Mouse (Mus musculus) embryonic facial prominence, embryonic 12.5 days (tissue): ENCODE results near the gene Gm21981. TPM values are rescaled to one million over a fixed set of nuclear protein-coding genes. Genes with fewer than 3 reads are reported as not detected.
A peak's percentile ranks its signal among the peaks of the same experiment; 100 is the strongest.

ENCODE experiments used
- ATAC-seq: fragments of 200-750 bp; cut with Nextera tagmentation; 2 replicates; pipeline ENCODE4 v1.8.0; 2017; ENCODE audit not compliant: insufficient number of reproducible peaks, insufficient read depth, low FRiP score, low TSS enrichment
- H3K27ac ChIP-seq: fragments of 300-500 bp; sonication (generic); 2 replicates; pipeline ENCODE4 v1.5.1; 2016; ENCODE audit warnings: mild to moderate bottlenecking
- H3K27me3 ChIP-seq: fragments of 300-500 bp; sonication (generic); 2 replicates; pipeline ENCODE4 v1.6.1; 2016; ENCODE audit warnings: mild to moderate bottlenecking, moderate library complexity
- H3K36me3 ChIP-seq: fragments of 300-500 bp; sonication (generic); 2 replicates; pipeline ENCODE4 v1.6.1; 2016; ENCODE audit warnings: mild to moderate bottlenecking
- H3K4me1 ChIP-seq: fragments of 300-500 bp; sonication (generic); 2 replicates; pipeline ENCODE4 v1.6.1; 2016
- H3K4me2 ChIP-seq: fragments of 300-500 bp; sonication (generic); replicated peaks from 2 replicates; pipeline ENCODE4 v1.6.1; 2016; ENCODE audit warnings: mild to moderate bottlenecking, moderate library complexity
- H3K4me3 ChIP-seq: fragments of 300-500 bp; sonication (generic); 2 replicates; pipeline ENCODE4 v1.5.1; 2016; ENCODE audit warnings: mild to moderate bottlenecking
- H3K9ac ChIP-seq: fragments of 300-500 bp; sonication (generic); 2 replicates; pipeline ENCODE4 v1.6.1; 2016; ENCODE audit warnings: mild to moderate bottlenecking, moderate library complexity
- H3K9me3 ChIP-seq: fragments of 300-500 bp; sonication (generic); 2 replicates; pipeline ENCODE4 v1.6.1; 2016; ENCODE audit warnings: mild to moderate bottlenecking, moderate library complexity
- WGBS: fragments of 180-500 bp; shearing (Covaris S2); methylation state at CpG from one replicate; pipeline ENCODE4 v1.1.7; 2016; 5-methylcytosine and 5-hydroxymethylcytosine counted together
- polyA plus RNA-seq: library from polyadenylated mRNA; unstranded; fragments of >200 nt; fragmentation: Nextera tagmentation; extraction: Ambion mirVana; gene quantifications from 2 replicates; pipeline ENCODE4 v1.2.1, GENCODE M21; 2016

Gm21981 gene
- polyA plus RNA-seq, 1 experiment from 2014 or later, result 0.31 TPM

DNA sequence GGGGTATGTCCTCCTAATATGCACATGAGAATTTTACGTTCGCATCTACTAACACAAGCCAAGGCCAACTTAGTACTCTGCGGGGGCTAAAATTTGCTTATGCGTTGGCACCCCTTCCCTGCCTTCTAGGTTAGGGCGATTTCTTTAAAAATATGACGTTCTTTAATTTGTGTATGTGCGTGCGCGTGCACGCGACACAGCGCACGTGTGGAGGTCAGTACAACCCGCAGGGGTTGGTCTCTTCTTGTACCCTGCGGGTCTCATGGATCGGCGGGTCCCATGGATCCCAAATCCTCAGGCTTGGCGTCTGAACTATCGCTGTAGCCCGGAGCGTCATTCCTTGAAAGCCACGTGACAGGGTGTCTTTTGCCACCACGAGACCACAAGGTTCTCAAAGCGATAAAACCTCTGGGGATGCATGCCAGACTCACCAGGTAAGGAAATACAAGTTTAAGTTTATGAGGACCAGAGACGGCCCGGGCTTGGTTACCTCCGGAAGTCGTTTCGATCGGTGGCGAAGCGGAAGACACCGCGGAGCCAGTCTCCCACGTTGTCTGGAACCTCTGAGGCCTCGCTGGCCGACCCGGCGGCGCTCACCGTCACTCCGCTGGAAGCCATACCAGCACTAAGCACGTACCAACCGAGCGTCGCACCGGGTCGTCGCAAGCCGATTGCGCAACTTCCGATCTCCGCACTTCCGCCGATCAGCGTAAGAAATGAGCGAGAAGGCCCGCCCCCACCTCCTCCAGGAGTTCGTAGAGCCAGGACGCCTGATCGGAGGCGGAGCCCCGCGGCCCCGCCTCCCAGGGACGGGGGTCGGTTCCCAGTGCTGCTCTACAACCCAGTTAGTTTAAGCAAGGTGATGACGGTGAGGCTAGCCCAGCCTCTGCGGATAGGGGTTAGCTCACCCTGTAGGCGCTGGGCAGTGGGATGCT, 6.6 kb downstream of the Gm21981 start:
- peaks cover 29% of the 10 kb centered on the region for H3K36me3 ChIP-seq
- H3K4me1 ChIP-seq, result peaks cover 14% of the 10 kb centered on the region
- WGBS, result under 1% methylated on average over 70 of the region's 70 CpGs
- ATAC-seq, result peak; percentile 87
- H3K9ac ChIP-seq, result peak overlapping the region; percentile 77
- H3K27me3 ChIP-seq, result no peaks in the 10 kb centered on the region
- peak overlapping the region; percentile 90 for H3K4me2 ChIP-seq
- H3K27ac ChIP-seq, result peak overlapping the region; percentile 86
- H3K4me3 ChIP-seq, result peak overlapping the region; percentile 74
- no peaks in the 10 kb centered on the region for H3K9me3 ChIP-seq

DNA sequence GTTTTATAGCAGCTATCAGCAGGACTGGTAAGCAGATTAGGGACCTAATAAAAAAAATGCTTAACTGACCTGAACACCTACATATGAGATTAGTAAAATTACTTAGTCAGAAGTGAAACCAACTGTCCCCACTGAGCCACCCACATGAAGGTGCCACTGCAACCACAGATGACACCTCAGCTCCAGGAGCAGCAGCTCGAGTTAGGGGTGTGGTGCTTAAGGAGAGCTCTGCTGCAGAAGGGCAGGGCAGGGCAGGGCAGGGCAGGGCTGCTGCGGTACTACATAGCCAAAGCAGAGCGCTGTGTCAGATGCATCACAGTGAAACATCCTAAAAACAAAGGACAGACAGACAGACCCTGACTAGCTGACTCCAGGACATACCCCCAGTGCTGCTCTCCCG, 11.4 kb downstream of the Gm21981 start:
- Histone ChIP-seq H3K4me3 (no peak overlapping the region), H3K4me2 (no peak overlapping the region), H3K27me3 (no peaks in the 10 kb centered on the region), H3K36me3 (peaks cover 66% of the 10 kb centered on the region), H3K4me1 (peaks cover 8% of the 10 kb centered on the region), H3K9me3 (no peaks in the 10 kb centered on the region), H3K9ac (no peak overlapping the region), H3K27ac (no peak overlapping the region)
- 79% methylated on average over 4 of the region's 4 CpGs for WGBS
- no peak for ATAC-seq

DNA sequence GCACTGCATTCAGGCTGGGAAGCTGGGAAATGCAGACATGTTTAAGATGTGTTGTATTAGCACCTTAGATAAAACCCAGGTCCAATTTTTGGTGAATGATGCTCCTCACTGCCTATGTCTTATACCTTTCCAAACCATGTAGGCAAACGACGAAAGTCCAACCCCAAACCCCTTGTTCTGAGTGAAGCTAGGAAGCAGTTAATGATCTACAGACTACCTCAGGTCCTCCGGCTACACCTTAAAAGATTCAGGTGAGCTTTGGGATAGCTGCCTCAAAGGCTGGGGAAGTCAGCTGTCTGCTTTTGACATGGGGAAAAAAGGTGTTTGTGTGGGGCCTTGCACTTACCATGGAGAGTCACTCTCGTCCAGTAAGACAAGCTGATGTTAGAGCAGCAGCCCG, 15.6 kb downstream of the Gm21981 start:
- 83% methylated on average over 5 of the region's 5 CpGs for WGBS
- no peak overlapping the region for H3K9ac ChIP-seq
- H3K9me3 ChIP-seq, result no peaks in the 10 kb centered on the region

DNA sequence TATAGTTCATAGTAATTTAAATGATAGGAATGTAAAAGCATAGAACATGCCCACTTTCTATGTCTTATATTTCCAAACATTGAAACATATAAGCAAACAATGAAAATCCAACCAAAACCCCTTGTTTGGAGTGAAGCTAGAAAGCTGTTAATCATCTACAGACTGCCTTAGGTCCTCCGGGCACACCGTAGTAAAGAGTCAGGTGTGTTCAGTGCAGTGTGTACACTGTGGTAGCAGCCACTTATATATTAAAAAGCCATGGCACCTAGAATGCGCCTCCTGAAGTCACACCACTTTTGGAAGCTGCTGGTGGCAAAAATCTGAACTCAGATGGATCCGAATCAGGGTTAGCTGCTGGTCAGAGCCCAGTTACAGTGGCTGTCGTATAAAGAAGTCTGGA, 16.0 kb downstream of the Gm21981 start:
- Histone ChIP-seq H3K4me2 (no peak overlapping the region), H3K27ac (no peak overlapping the region), H3K4me3 (no peak overlapping the region), H3K9me3 (no peaks in the 10 kb centered on the region), H3K27me3 (no peaks in the 10 kb centered on the region), H3K9ac (no peak overlapping the region), H3K36me3 (peaks cover 54% of the 10 kb centered on the region), H3K4me1 (0 out of 2 replicates have a peak, but pooled peaks cover 7% of the 10 kb centered on the region)
- 93% methylated on average over 5 of the region's 5 CpGs for WGBS
- ATAC-seq, result no peak

More for the DNA sequence above, 15.6 kb downstream of the Gm21981 start:
- Histone ChIP-seq H3K27ac (no peak overlapping the region), H3K36me3 (peaks cover 59% of the 10 kb centered on the region), H3K4me1 (0 out of 2 replicates have a peak, but pooled peaks cover 4% of the 10 kb centered on the region), H3K4me2 (no peak overlapping the region), H3K27me3 (no peaks in the 10 kb centered on the region), H3K4me3 (no peak overlapping the region)
- no peak for ATAC-seq

DNA sequence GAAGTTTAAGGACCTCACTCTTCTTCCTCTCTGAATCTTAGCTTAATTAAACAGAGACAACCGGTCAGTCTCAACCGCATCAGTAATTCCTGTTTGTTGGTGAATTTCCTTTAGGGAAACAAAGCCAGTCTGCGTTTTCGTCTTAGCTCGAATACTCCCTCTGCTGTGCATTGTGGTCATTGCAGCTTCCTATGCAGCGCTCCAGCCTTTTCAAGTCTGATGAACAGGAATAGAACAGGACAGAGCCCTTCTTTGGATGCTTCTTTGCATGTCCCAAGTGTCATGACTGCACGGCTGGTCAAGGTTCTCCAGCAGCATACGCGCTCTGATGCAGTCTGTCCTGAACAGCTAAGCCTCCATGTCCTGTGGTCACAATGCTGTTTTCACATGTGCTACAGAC, 17.7 kb downstream of the Gm21981 start:
- Histone ChIP-seq H3K9ac (no peak overlapping the region), H3K27me3 (0 out of 2 replicates have a peak, but pooled peaks cover 10% of the 10 kb centered on the region), H3K4me3 (no peak overlapping the region), H3K4me1 (peaks cover 20% of the 10 kb centered on the region), H3K27ac (no peak overlapping the region), H3K9me3 (no peaks in the 10 kb centered on the region), H3K4me2 (no peak overlapping the region), H3K36me3 (peaks cover 39% of the 10 kb centered on the region)
- no peak for ATAC-seq
- 21% methylated on average over 9 of the region's 9 CpGs for WGBS

DNA sequence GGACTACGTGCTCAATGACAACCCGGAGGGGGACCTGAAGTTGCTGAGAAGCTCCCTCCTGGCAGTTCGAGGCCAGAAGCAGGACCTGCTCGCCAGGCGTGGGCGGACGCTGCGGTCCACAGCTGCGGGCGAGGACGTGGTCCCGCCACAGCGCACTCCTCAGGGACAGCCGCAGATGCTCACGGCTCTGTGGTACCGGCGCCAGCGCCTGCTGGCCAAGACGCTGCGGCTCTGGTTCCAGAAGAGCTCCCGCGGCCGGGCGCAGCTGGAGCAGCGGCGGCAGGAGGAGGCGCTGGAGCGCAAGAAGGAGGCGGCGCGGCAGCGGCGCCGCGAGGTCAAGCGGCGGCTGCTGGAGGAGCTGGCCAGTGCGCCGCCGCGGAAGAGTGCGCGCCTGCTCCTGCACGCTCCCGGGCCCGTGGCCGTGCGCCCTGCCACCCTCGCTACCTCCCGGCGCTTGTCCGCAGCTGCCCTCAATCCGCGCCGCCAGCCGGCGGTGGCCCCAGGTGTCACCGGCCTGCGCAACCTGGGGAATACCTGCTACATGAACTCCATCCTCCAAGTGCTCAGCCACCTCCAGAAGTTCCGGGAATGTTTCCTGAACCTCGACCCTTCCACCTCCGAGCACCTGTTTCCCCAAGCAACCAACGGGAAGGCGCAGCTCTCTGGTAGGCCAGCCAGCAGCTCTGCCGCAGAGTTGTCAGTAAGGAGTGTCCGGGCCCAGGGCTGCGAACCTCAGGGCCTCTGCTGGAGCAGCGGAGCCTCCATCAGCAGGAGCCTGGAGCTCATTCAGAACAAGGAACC, 21.7 kb downstream of the Gm21981 start:
- Histone ChIP-seq H3K27ac (0 out of 2 replicates have a peak overlapping the region, but pooled peaks have one; percentile 7), H3K36me3 (peaks cover 11% of the 10 kb centered on the region; the same call in 1 of the 2 replicates), H3K4me2 (peak overlapping the region; percentile 87), H3K9me3 (no peaks in the 10 kb centered on the region), H3K4me1 (peaks cover 20% of the 10 kb centered on the region), H3K27me3 (peaks cover 13% of the 10 kb centered on the region; the same call in 1 of the 2 replicates), H3K9ac (peak overlapping the region; percentile 53), H3K4me3 (peak overlapping the region; percentile 42)
- 4% methylated on average over 68 of the region's 68 CpGs for WGBS
- ATAC-seq, result peak; percentile 70

DNA sequence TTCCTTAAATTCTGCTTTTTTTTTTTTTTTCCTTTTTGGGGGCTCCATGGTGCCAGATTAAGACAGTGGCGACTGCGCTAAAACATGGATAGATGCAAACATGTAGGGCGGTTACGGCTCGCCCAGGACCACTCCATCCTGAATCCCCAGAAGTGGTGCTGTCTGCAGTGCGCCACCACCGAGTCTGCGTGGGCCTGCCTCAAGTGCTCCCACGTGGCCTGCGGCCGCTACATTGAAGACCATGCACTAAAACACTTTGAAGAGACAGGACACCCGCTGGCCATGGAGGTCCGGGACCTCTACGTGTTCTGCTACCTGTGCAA, 22.3 kb downstream of the Gm21981 start:
- no peaks in the 10 kb centered on the region for H3K9me3 ChIP-seq
- H3K4me3 ChIP-seq, result peak overlapping the region; percentile 42
- H3K4me1 ChIP-seq, result peaks cover 20% of the 10 kb centered on the region
- ATAC-seq, result peak; percentile 35; the same call in 1 of the 2 replicates
- peak overlapping the region; percentile 87 for H3K4me2 ChIP-seq
- H3K27me3 ChIP-seq, result peaks cover 13% of the 10 kb centered on the region; the same call in 1 of the 2 replicates
- peak overlapping the region; percentile 53 for H3K9ac ChIP-seq
- H3K36me3 ChIP-seq, result peaks cover 11% of the 10 kb centered on the region; the same call in 1 of the 2 replicates
- 12% methylated on average over 14 of the region's 14 CpGs for WGBS
- H3K27ac ChIP-seq, result 0 out of 2 replicates have a peak overlapping the region, but pooled peaks have one; percentile 7

DNA sequence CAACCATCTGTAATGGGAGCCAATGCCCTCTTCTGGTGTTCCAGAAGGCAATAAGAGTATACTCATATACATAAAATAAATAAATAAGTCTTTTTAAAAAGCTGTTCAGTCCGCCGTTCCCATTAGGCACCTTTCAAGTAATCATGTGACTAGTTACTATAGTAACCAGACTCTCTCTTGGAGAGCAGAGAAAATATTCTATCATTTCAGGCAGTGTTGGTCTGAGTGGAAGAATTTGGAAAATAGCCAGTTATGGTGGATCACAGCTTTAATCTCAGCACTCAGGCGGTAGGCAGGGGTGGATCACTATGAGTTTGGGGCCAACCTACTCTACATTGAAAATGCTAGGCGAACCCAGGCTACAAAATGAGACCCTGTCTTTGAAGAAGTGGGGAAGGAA, 25.1 kb downstream of the Gm21981 start:
- Histone ChIP-seq H3K9me3 (no peaks in the 10 kb centered on the region), H3K4me3 (no peak overlapping the region), H3K9ac (no peak overlapping the region), H3K4me2 (no peak overlapping the region), H3K27me3 (peaks cover 13% of the 10 kb centered on the region; the same call in 1 of the 2 replicates), H3K4me1 (peaks cover 20% of the 10 kb centered on the region), H3K36me3 (no peaks in the 10 kb centered on the region), H3K27ac (no peak overlapping the region)
- no peak for ATAC-seq
- 81% methylated on average over 4 of the region's 4 CpGs for WGBS

DNA sequence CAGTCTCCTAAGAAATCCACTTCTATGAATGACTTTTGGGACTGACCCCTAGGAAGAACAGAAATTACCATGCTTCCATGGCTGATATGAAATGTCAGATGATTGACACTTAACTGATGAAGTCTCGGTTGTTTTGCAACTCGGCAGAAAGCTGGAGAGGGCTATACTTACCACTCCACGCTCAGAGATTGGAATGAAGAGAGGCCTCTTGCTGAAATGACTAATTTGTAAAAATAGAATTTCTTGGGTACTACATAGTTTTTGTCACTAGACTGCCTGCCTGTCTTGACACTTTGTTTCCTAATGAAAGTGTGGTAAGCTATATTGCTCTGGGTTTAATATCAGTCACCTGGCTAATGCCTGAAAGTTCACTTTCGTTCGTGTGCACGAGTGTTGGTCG, 29.8 kb downstream of the Gm21981 start:
- WGBS, result 87% methylated on average over 7 of the region's 7 CpGs
- no peaks in the 10 kb centered on the region for H3K36me3 ChIP-seq
- H3K4me2 ChIP-seq, result no peak overlapping the region
- ATAC-seq, result no peak
- H3K27me3 ChIP-seq, result no peaks in the 10 kb centered on the region
- H3K9ac ChIP-seq, result no peak overlapping the region
- H3K27ac ChIP-seq, result no peak overlapping the region
- no peaks in the 10 kb centered on the region for H3K4me1 ChIP-seq
- no peak overlapping the region for H3K4me3 ChIP-seq
- H3K9me3 ChIP-seq, result no peaks in the 10 kb centered on the region

DNA sequence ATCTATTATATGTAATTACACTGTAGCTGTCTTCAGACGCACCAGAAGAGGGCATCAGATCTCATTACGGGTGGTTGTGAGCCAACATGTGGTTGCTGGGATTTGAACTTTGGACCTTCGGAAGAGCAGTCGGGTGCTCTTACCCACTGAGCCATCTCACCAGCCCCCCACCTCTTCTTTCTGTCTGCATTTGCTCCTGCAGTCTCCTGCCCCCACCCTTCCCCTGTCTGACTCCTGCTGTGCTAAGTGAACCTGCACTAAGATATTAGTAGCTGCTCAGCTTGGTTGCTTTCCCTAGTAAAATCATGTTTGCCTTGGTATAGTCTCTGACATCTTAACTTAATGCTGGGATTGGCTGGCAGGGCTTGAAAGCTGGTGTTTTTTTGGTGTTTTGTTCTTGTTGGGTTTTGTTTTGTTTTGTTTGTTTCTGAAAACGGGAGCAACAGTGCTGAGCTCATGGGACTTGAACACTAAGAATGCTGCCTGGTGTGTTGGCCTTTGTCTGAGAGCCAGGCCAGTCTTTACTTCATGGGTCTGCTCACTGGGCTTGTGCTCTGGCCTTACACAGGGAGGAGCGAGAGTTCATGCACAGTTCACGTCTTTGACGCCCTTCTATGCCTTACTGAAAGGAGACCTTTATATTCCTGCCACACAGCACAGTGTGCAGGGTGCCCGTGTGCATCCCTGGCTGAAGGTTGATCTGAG, 31.1 kb downstream of the Gm21981 start:
- Histone ChIP-seq H3K27ac (no peak overlapping the region), H3K36me3 (no peaks in the 10 kb centered on the region), H3K4me2 (no peak overlapping the region), H3K4me1 (no peaks in the 10 kb centered on the region), H3K27me3 (no peaks in the 10 kb centered on the region), H3K4me3 (no peak overlapping the region), H3K9ac (no peak overlapping the region), H3K9me3 (no peaks in the 10 kb centered on the region)
- peak; percentile 77; the same call in 1 of the 2 replicates for ATAC-seq
- 57% methylated on average over 9 of the region's 9 CpGs for WGBS

DNA sequence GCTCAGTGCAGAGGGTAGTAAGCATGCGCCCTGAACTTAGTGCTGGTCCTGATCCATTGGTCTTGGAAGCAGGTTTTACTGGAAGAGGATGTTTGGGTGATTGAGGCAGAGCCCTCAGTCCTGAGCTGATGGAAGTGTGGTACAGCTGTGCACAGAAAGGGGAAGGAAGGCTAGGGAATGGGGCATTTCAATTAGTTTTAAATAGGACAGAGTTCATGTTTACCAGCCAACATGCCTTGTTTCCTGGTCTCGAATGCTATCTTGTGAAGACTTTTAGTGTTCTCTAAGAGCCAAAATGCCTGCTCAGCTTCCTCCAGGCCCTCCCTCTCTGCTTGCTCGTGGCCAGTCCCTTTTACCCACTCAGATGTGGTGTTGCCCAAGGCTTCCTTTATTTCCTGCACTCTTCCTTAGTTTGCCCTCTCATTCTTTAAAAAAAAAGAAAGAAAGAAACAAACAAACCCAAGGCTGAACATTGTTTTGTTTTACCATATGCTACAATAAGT, 35.5 kb downstream of the Gm21981 start:
- H3K9me3 ChIP-seq, result no peaks in the 10 kb centered on the region
- H3K9ac ChIP-seq, result no peak overlapping the region

More for the DNA sequence above, 35.5 kb downstream of the Gm21981 start:
- Histone ChIP-seq H3K4me1 (no peaks in the 10 kb centered on the region), H3K4me2 (no peak overlapping the region), H3K27ac (no peak overlapping the region), H3K36me3 (0 out of 2 replicates have a peak, but pooled peaks cover under 1% of the 10 kb centered on the region), H3K27me3 (no peaks in the 10 kb centered on the region), H3K4me3 (no peak overlapping the region)
- no peak for ATAC-seq
- 81% methylated on average over 3 of the region's 3 CpGs for WGBS
